Mouse (Mus musculus) R1 (cell line): ENCODE results near the gene Zfp768.

Experiments used
- DNase-seq: peaks from one replicate; pipeline ENCODE4 v3.0.0-alpha.2; 2018; ENCODE audit warnings: low read depth, low spot score

Gene Zfp768

DNA sequence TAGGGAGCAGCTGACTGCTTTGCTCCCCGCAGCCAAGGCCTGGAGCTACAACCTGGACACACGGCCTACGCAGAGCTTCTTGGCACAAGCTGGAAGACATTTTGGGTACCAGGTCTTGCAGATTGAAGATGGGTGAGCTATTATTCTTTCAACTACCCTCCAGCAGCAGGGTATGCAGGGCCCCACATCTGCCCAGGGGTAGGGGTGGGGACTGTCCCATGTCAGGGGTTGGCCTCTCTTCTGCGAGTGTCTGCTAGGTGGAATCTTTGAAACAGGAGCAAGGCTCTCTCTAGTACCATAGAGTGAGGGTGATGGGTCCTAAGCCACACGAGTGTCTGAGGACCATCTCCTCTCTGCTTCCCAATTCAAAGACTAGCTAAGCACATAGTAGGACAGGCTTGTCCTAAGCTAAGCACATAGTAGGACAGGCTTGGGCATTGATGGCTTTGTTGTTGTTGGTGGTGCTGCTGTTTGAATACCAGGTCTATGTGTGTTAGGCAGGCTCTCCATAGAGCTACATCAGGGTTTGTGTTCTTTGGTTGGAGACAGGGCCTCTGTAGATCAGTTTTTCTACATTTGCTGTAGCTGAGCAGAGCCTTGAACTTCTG lies 47.7 kb downstream of the Zfp768 start:
- DNase-seq = no peak

DNA sequence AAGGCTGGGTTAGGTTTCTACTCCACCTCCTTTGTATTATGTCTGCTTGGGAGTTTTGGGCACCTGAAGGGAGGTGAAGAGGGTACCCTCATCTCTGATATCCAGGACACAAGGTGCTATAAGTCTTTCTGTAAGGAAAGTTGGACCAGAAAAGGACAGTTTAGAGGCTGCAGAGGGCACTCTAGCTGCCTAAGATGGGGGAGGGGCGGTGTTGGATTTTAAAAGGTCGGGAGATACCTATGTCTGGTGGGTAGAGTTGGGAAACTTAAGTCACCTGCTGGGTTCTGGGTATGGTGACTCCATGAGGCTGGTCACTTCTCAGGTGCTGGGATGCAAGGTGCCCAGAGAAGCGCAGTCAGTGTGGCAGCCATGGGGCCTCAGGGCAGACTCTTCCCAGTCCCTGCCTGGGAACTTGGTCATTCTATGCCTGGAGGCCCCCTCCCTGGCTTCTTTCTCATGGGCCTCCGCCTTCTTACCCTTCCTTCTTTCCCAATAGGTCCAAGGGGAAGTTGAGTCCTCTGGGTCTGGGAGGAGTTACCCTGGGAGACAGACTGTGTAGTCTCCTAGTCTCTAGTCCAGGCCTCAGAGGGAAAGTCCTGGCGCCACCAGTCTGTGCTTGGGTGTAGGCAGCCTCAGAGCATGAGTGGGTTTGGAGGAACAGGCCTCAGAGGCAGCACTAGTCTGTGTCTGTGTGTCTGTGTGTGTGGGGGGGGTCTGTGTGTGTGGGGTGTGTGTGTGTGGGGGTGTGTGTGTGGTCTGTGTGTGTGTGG lies 48.4 kb downstream of the Zfp768 start:
- DNase-seq = no peak

DNA sequence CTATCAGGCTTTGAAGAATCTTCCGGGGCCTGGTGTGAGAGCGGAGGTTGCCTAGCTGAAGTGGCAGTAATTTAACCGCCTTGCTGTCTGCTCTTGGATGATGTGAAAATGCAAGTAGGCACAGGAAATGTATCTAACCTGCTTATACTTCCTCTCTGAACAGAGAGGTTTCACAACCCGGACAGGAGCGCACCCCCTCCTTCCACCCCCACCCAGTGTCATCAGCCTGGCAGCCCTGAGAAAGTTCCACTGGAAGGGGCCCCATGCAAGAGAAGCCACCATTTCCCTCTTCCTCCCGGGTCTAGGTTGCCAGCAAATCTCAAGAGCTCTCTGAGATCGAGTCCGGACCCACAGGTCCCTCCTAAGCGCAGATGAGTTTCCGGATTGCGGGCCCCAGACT lies 49.3 kb downstream of the Zfp768 start, which contains the start of gene Itgal:
Itgal (plus strand) TSS at position 163 of the 400 bp plus-strand sequence.
- no peak for DNase-seq
